Mouse (Mus musculus) urinary bladder, postnatal 36 days (tissue): ENCODE data around the gene Otud4.
"Not testable (repeated sequence)": the region's sequence is repeated elsewhere in the genome, so short reads cannot be mapped to it uniquely, and the experiment has no call there.

Source experiments
- DNase-seq, 2 experiments: peaks; one replicate each; pipeline ENCODE4 v3.0.0; 2022; ENCODE audit warnings: low spot score in 2 of 2, mixed read lengths in 1 of 2

Gene Otud4

GRCm38 (mm10) chr8:79638001-79638706, 1.3 kb upstream of the Otud4 start:
- no peak for DNase-seq

- peak; percentile 95 to 98 for DNase-seq
Observed at GRCm38 (mm10) chr8:79638707-79639549, 490 bp upstream of the Otud4 start.

GRCm38 (mm10) chr8:79641119-79641518, 1.7 kb downstream of the Otud4 start:
- no peak for DNase-seq

- DNase-seq, result no peak
Observed at GRCm38 (mm10) chr8:79649569-79649968, 10.2 kb downstream of the Otud4 start.

GRCm38 (mm10) chr8:79650158-79650814, 10.9 kb downstream of the Otud4 start:
- DNase-seq, result no peak

GRCm38 (mm10) chr8:79653736-79654135, 14.3 kb downstream of the Otud4 start:
- DNase-seq, result no peak

GRCm38 (mm10) chr8:79658715-79659114, 19.3 kb downstream of the Otud4 start:
- not testable (repeated sequence) for DNase-seq

GRCm38 (mm10) chr8:79676461-79676860, 37.0 kb downstream of the Otud4 start:
- no peak for DNase-seq

- DNase-seq, result no peak
Observed at GRCm38 (mm10) chr8:79679005-79679404, 39.6 kb downstream of the Otud4 start.

- DNase-seq, result not testable (repeated sequence)
Observed at GRCm38 (mm10) chr8:79680083-79680482, 40.7 kb downstream of the Otud4 start.

- DNase-seq, result peak in 1 of 2 experiments; percentile 13
Observed at GRCm38 (mm10) chr8:79680555-79680954, 41.1 kb downstream of the Otud4 start.

- DNase-seq, result no peak
Observed at GRCm38 (mm10) chr8:79680965-79681364, 41.5 kb downstream of the Otud4 start.

- DNase-seq, result not testable (repeated sequence)
Observed at GRCm38 (mm10) chr8:79685927-79686326, 46.5 kb downstream of the Otud4 start.

- no peak for DNase-seq
Observed at GRCm38 (mm10) chr8:79692531-79692930, 53.1 kb downstream of the Otud4 start.

- no peak for DNase-seq
Observed at GRCm38 (mm10) chr8:79706687-79707086, 67.3 kb downstream of the Otud4 start.

- DNase-seq, result peak; percentile 96 to 99
Observed at GRCm38 (mm10) chr8:79711064-79711961, 71.9 kb downstream of the Otud4 start, which contains the start of the genes Abce1 and Anapc10. Abce1 (minus strand) TSS chr8:79711740. Anapc10 (plus strand) TSS chr8:79711820.

- DNase-seq, result no peak
Observed at GRCm38 (mm10) chr8:79712676-79713075, 73.3 kb downstream of the Otud4 start.

- DNase-seq, result no peak
Observed at GRCm38 (mm10) chr8:79721537-79721936, 82.1 kb downstream of the Otud4 start.

GRCm38 (mm10) chr8:79723308-79723707, 83.9 kb downstream of the Otud4 start:
- DNase-seq, result no peak

GRCm38 (mm10) chr8:79724589-79724988, 85.2 kb downstream of the Otud4 start:
- no peak for DNase-seq
